Mouse (Mus musculus) liver, embryonic 14.5 days (tissue): ENCODE results near the gene Glb1l3. TPM values are rescaled to one million over a fixed set of nuclear protein-coding genes. Genes with fewer than 3 reads are reported as not detected.
A peak's percentile ranks its signal among the peaks of the same experiment; 100 is the strongest.

ENCODE experiments used
- ATAC-seq: fragments of 200-750 bp; cut with Nextera tagmentation; 2 replicates; pipeline ENCODE4 v1.8.0; 2017; ENCODE audit warnings: moderate number of reproducible peaks, mild to moderate bottlenecking, moderate library complexity; ENCODE audit not compliant: insufficient read depth
- DNase-seq, 3 experiments: peaks; one replicate each; pipeline ENCODE4 v3.0.0-alpha.2; 2012 to 2013; ENCODE audit warnings: low read depth in 3 of 3, low spot score in 3 of 3
- H3K27ac ChIP-seq: fragments of 300-500 bp; sonication (generic); 2 replicates; pipeline ENCODE4 v1.5.1; 2014; ENCODE audit warnings: moderate library complexity, mild to moderate bottlenecking, control low read depth, inconsistent platforms
- H3K27me3 ChIP-seq: fragments of 300-500 bp; sonication (generic); 2 replicates; pipeline ENCODE4 v1.6.1; 2014; ENCODE audit warnings: mild to moderate bottlenecking, low read length, moderate library complexity; ENCODE audit not compliant: control insufficient read depth, insufficient read depth
- H3K36me3 ChIP-seq: fragments of 300-500 bp; sonication (generic); replicated peaks from 2 replicates; pipeline ENCODE4 v1.6.1; 2014; ENCODE audit warnings: low read depth; ENCODE audit not compliant: control insufficient read depth, insufficient read depth
- H3K4me1 ChIP-seq, 2 experiments: fragments of 200-500 bp in 1 of 2; fragments of 300-500 bp in 1 of 2; sonication (generic) in 1 of 2; replicated peaks; 2 replicates each; pipeline ENCODE4 v1.6.1; 2012 to 2014; ENCODE audit warnings: antibody characterized with exemption in 1 of 2, inconsistent platforms in 1 of 2, low read length in 1 of 2; ENCODE audit not compliant: control insufficient read depth in 2 of 2, insufficient read depth in 2 of 2
- H3K4me2 ChIP-seq: fragments of 300-500 bp; sonication (generic); 2 replicates; pipeline ENCODE4 v1.6.1; 2014; ENCODE audit warnings: low read depth, mild to moderate bottlenecking, control low read depth, moderate library complexity
- H3K4me3 ChIP-seq, 2 experiments: fragments of 200-500 bp in 1 of 2; fragments of 300-500 bp in 1 of 2; sonication (generic) in 1 of 2; 2 replicates each; pipeline ENCODE4 v1.5.1; 2012 to 2014; ENCODE audit warnings: low read depth in 2 of 2, low read length in 2 of 2, mild to moderate bottlenecking in 2 of 2, control low read depth in 1 of 2, inconsistent platforms in 1 of 2, moderate library complexity in 1 of 2; ENCODE audit not compliant: insufficient read depth in 1 of 2
- H3K9ac ChIP-seq: fragments of 300-500 bp; sonication (generic); replicated peaks from 2 replicates; pipeline ENCODE4 v1.6.1; 2014; ENCODE audit warnings: mild to moderate bottlenecking, control low read depth, moderate library complexity
- H3K9me3 ChIP-seq: fragments of 300-500 bp; sonication (generic); 2 replicates; pipeline ENCODE4 v1.6.1; 2016; ENCODE audit warnings: low read length, mixed read lengths; ENCODE audit not compliant: control insufficient read depth
- CTCF ChIP-seq: IDR thresholded peaks from 2 replicates; pipeline ENCODE4 v1.5.1; 2016; ENCODE audit warnings: antibody characterized with exemption, low read depth, control low read depth
- EP300 ChIP-seq: IDR thresholded peaks from 2 replicates; pipeline ENCODE4 v1.6.1; 2016; ENCODE audit warnings: antibody characterized with exemption, low read depth
- WGBS: fragments of 180-500 bp; shearing (Covaris S2); extraction: QIAGEN DNeasy Blood & Tissue Kit; methylation state at CpG from one replicate; pipeline ENCODE4 v1.1.7; 2014; ENCODE audit not compliant: insufficient replicate concordance; 5-methylcytosine and 5-hydroxymethylcytosine counted together
- polyA plus RNA-seq, 2 experiments: library from polyadenylated mRNA; depleted of rRNA in 1 of 2; stranded (reverse) in 1 of 2; unstranded in 1 of 2; fragments of >200 nt; fragmentation: Nextera tagmentation in 1 of 2; extraction: Ambion mirVana in 1 of 2; gene quantifications; 2 replicates each; pipeline versions ENCODE4 v1.2.1 to v1.2.3; 2012 to 2014

The Glb1l3 gene
- polyA plus RNA-seq, 2 experiments: not detected

DNA sequence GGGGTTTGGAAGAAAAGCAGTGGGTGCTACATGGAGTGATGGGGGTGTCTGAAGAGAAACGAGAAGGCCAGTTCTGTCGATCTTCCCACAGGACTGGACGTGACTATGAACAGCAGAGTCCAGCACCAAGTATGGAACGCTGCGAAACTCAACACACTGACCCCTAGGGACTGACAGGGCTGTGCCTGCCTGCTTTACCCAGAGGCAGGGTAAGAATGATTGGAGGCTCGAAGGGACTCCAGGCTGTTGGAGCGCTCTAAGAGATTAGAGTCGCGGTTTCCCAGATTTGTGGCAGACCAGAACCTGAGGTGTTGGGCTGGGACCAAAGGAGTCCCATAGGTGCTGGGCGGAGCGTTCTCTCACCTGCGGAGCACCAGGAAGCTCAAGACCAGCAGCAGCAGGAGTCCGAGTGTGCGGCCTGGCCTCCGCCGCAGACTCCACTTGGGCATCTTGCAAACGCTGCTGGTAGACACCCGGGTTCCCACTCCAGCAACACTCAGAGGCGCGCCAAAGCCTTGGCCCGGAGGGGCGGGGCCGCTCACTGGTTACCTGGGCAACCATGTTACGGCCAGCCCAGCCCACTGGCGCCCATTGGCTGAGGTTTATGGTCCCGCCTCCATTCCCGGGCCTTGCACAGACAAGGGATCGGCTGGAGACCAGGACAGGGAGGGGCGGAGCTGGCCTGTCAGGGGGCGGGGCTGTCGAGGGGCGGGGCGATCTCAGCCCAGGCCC lies 54.6 kb downstream of the Glb1l3 start, which contains the start of gene Glb1l2:
Gene Glb1l2, minus strand, starts transcription at position 534 of the 732 bp plus-strand sequence.
- Histone ChIP-seq H3K4me1 (no peaks in the 10 kb centered on the region), H3K36me3 (no peaks in the 10 kb centered on the region), H3K27me3 (no peaks in the 10 kb centered on the region), H3K27ac (no peak within 1 kb of the TSS), H3K9ac (no peak within 1 kb of the TSS), H3K9me3 (no peaks in the 10 kb centered on the region), H3K4me2 (peak within 1 kb of the TSS; percentile 42), H3K4me3 (peak within 1 kb of the TSS; percentile 10 to 14; a peak in 1 of 4 replicates)
- TF ChIP-seq EP300 (no peak), CTCF (no peak)
- DNase-seq: peak; percentile 45 to 50 (median 49)
- ATAC-seq: peak; percentile 98
- 2% methylated on average over 33 of the region's 33 CpGs for WGBS

DNA sequence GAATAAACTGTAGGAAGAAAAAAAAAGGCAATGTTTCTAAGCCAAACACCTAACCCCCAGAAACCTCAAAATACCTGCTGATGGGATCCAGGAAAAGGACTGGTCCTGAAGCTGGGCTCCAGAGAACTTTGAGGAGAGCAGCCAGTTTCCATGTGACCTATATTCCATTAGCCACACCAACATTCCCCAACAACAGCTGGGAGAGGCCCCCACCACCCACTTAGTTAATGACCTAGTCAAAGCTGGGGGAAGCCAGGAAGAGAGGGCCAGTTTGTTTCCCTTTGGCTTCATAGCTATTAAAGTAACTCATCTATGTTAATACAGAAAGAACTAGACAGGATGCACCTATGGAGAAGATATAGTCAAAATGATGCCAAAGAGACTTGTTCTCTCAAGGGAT lies 56.4 kb downstream of the Glb1l3 start:
- Histone ChIP-seq H3K36me3 (no peaks in the 10 kb centered on the region), H3K9ac (no peak overlapping the region), H3K27me3 (no peaks in the 10 kb centered on the region), H3K9me3 (no peaks in the 10 kb centered on the region), H3K27ac (no peak overlapping the region), H3K4me1 (no peaks in the 10 kb centered on the region), H3K4me2 (no peak overlapping the region), H3K4me3 (no peak overlapping the region)
- ATAC-seq (no peak), DNase-seq (no peak)
- TF ChIP-seq CTCF (no peak), EP300 (no peak)

DNA sequence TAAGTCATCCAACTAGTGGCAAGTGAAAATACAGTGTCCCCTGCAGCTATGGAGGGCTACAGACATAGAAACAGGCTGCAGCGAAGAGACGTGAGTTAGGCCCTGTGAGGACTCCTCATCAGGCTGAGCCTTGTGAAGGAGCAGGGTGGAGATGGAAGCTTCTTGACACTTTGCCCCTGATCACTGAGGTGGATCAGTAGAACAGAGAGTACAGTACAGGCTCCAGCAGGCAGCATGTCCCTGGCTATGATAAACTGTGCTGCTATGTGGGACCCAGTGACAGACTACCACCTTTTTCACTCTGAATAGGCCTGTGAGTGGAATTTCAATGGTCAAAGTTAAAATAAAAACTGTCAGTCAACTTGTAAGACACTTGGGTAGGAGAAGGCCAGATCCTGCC lies 60.3 kb downstream of the Glb1l3 start:
- WGBS: 71% methylated on average over 2 of the region's 2 CpGs
- no peak for TF ChIP-seq EP300
- no peak for TF ChIP-seq CTCF

DNA sequence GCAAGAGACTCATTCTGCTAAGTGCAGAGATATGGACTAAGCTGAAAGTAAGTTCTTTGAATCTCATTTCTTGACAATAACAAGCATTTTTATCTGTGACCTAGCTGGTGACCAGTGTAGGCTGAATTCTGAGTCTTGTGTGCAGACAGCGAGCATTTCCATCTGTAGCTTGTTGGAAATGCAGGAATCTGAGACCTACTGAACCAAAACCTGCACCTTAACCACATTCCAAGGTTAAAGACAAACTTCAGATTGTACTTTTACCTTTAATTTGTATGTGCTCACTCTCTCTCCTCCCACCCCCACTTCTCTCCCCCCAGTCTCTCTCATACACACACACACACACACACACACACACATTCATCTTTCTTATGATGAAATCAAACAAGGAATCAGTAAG lies 62.0 kb downstream of the Glb1l3 start:
- DNase-seq: no peak
- Histone ChIP-seq H3K9ac (no peak overlapping the region), H3K27me3 (no peaks in the 10 kb centered on the region), H3K4me2 (no peak overlapping the region), H3K9me3 (no peaks in the 10 kb centered on the region), H3K27ac (no peak overlapping the region), H3K4me3 (no peak overlapping the region), H3K36me3 (no peaks in the 10 kb centered on the region), H3K4me1 (no peaks in the 10 kb centered on the region)
- TF ChIP-seq EP300 (no peak), CTCF (no peak)
- WGBS: 42% methylated on average over 1 of the region's 1 CpGs
- no peak for ATAC-seq

More for the DNA sequence above, 60.3 kb downstream of the Glb1l3 start:
- Histone ChIP-seq H3K9me3 (no peaks in the 10 kb centered on the region), H3K4me2 (no peak overlapping the region), H3K27me3 (no peaks in the 10 kb centered on the region), H3K36me3 (no peaks in the 10 kb centered on the region), H3K9ac (no peak overlapping the region), H3K4me3 (no peak overlapping the region), H3K27ac (no peak overlapping the region), H3K4me1 (no peaks in the 10 kb centered on the region)
- no peak for ATAC-seq
- DNase-seq: no peak

DNA sequence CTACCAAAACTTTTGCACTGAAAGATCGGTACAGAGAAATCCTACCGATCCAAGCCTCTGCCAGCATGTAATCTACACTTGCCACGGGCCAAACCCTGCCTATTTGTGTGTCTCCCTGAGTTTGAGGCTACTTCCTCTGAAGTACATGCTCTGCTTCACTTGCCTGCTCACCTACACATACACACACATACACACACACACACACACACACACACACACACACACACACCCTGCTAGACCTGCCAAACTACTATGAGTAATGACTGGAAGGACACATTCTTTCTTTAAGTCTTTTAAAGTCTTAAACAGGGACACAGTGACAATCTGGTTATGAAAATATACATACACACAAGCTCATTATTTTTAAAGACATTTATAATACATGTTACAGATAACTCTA lies 62.5 kb downstream of the Glb1l3 start:
- no peak overlapping the region for H3K4me2 ChIP-seq
- no peaks in the 10 kb centered on the region for H3K36me3 ChIP-seq
- no peak for DNase-seq
- no peak overlapping the region for H3K27ac ChIP-seq
- TF ChIP-seq CTCF: no peak
- TF ChIP-seq EP300: no peak
- ATAC-seq: no peak
- H3K9ac ChIP-seq: no peak overlapping the region
- no peak overlapping the region for H3K4me3 ChIP-seq
- 50% methylated on average over 3 of the region's 3 CpGs for WGBS
- no peaks in the 10 kb centered on the region for H3K4me1 ChIP-seq
- H3K27me3 ChIP-seq: no peaks in the 10 kb centered on the region
- no peaks in the 10 kb centered on the region for H3K9me3 ChIP-seq
